Mouse (Mus musculus): ENCODE results near the gene Lrp1. TPM values are rescaled to one million over a fixed set of nuclear protein-coding genes. Genes with fewer than 3 reads are reported as not detected.
A peak's percentile ranks its signal among the peaks of the same experiment; 100 is the strongest.
"Not testable (repeated sequence)": the region's sequence is repeated elsewhere in the genome, so short reads cannot be mapped to it uniquely, and the experiment has no call there.

The Lrp1 gene
- 100 to 1,000 TPM; 277 to 285 TPM for total RNA-seq (2021)

DNA sequence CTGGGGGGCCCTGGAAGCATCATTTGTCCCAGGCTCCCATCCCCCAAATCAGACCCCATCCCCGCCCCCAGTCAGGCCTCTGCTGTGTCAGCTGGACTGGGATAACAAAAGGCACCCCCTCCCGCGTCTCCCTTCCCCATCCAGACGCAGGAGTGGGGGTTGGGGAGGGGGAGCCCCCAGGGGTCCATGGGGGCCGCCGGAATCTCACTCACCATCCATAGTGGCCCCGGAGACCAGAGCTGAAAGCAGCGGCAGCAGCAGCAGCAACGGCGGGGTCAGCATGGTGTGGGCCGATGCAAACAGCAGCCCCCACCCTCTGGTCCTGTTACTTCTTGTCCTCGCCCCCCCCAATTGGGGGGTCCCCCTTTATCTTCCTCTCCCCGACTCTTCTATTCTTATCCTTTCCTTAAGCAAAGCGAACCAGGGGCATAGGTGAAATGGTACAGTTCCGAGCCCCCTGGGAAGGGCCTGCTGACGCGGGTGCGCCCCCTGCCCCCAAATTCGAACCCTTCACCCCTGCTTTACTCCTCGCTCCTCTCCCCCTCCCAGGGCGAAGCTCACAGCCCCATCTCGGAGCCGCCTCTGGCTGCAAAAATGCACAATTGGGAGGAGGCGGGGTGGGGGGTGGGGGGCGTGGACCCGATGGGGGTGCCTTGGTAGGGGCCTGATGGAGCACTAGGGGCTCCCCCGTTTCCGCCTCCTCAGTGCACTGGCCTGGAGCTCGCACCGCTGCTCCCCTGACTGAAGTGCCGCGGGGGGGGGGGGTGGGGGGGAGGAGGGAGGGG, at the start of gene Lrp1:
Gene Lrp1, minus strand, starts transcription at position 743 of the 785 bp plus-strand sequence.
- intact Hi-C loops (cut with DNase I): loop anchor here (2.0 kb wide), 2 partner anchors 26 to 46 kb away; partner anchors contain the start of gene Nemp1
- DNase-seq (ENCODE audit: low spot score in 2 of 2): peak in 1 of 2 experiments; percentile 43

GRCm38 (mm10) chr10:127670185-127670584, 49.2 kb upstream of the Lrp1 start:
- intact Hi-C loops (cut with DNase I): no loop called here

DNA sequence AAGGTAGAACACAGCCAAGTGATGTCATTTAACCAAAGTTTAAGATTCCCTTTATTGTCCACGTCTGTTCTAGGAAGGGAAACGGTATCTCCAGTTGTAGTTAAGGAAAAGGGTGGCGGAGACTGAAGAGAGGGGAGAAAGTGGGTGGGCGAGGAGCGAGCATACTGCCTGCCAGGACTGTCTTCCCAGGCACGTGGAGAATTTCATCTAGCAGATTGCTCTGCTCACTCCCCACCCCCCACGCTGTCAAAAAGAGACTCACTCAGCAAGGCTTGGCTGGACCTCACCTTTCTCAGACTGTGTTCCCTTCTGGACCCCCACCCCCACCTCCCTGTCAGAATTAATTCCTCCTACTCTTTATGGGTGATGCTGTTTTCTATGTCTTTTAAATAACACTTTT, 48.2 kb upstream of the Lrp1 start:
- DNase-seq (ENCODE audit: low spot score in 2 of 2): peak; percentile 47 to 87
- intact Hi-C loops (cut with DNase I): loop anchor here (2.0 kb wide), 1 partner anchor 26 kb away; the partner anchor contains the start of gene Stat6

More at GRCm38 (mm10) chr10:127670185-127670584, 49.2 kb upstream of the Lrp1 start:
- no peak for DNase-seq (ENCODE audit: low spot score in 2 of 2)

- peak; percentile 81 to 89 for DNase-seq (ENCODE audit: low spot score in 2 of 2)
- intact Hi-C loops (cut with DNase I): loop anchor here (2.0 kb wide), 1 partner anchor 26 kb away; the partner anchor contains the start of gene Stat6
Measured at GRCm38 (mm10) chr10:127668093-127669050, 47.4 kb upstream of the Lrp1 start, which contains the start of gene Nab2. TSS of gene Nab2 (minus strand) at chr10:127668568.

GRCm38 (mm10) chr10:127667269-127668092, 46.5 kb upstream of the Lrp1 start:
- DNase-seq (ENCODE audit: low spot score in 2 of 2): peak; percentile 62 to 78
- intact Hi-C loops (cut with DNase I): loop anchor here (2.0 kb wide), 2 partner anchors 25 to 47 kb away; partner anchors contain the start of genes Lrp1 and Stat6

- intact Hi-C loops (cut with DNase I): loop anchor here (2.0 kb wide), 1 partner anchor 46 kb away; the partner anchor contains the start of gene Lrp1
- DNase-seq (ENCODE audit: low spot score in 2 of 2): peak; percentile 77 to 79
Measured at GRCm38 (mm10) chr10:127666501-127667268, 45.7 kb upstream of the Lrp1 start, which contains the start of gene Nemp1. TSS of gene Nemp1 (plus strand) at chr10:127666901.

GRCm38 (mm10) chr10:127665366-127666181, 44.6 kb upstream of the Lrp1 start:
- peak in 1 of 2 experiments; percentile 27 for DNase-seq (ENCODE audit: low spot score in 2 of 2)
- intact Hi-C loops (cut with DNase I): loop anchor here (2.0 kb wide), 1 partner anchor 45 kb away; the partner anchor contains the start of gene Lrp1

GRCm38 (mm10) chr10:127664891-127665290, 43.9 kb upstream of the Lrp1 start:
- intact Hi-C loops (cut with DNase I): no loop called here
- peak; percentile 19 to 48 for DNase-seq (ENCODE audit: low spot score in 2 of 2)

- intact Hi-C loops (cut with DNase I): no loop called here
- no peak for DNase-seq (ENCODE audit: low spot score in 2 of 2)
Measured at GRCm38 (mm10) chr10:127664166-127664565, 43.2 kb upstream of the Lrp1 start.

DNA sequence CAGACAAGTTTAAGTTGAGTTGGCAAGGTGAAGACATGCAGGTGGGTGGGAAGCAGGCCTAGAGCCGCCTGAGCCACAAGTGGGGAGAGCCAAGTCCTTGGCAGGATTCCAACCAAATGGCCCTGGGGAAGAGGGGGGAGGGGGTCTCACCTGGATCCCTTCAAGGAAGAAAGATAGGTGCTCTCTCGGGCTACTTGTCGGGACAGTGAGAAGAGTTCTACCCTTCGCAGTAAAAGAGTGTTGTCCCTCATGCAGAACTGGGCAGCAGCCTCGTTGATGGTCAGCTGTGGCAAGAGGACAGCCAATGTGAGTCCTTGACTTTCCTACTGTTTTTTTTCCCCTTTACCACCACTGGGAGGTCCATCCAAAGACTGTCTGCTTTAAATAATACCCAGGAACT, 42.6 kb upstream of the Lrp1 start:
- no peak for DNase-seq (ENCODE audit: low spot score in 2 of 2)
- intact Hi-C loops (cut with DNase I): no loop called here

DNA sequence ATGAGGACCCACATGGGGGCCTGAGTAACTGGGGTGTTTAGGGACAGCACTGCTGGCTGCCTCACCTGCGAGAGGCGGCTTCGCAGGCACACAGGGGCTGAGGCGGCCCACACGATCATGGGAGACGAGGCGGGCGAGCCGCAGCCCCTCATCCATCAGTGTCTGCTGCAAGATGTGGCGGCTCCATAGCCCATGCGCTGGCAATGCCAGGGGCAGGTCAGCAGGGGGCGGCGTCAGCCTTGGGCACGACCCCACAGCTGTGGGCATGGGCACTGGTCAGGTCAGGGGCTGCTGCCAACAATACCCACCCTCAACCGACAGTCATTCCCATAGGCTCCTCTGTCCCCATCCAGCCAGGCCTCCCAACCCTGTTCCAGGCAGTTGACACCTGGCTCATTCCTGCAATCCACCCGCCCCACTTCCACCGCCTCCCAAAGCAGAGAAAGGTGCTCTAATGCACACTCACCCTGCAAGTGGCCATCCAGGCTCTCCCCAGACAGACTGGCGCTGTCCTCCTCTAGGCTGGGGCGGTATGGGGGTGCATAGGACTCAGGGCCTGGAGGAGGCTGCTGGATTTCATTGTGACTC, 41.8 kb upstream of the Lrp1 start:
- DNase-seq (ENCODE audit: low spot score in 2 of 2): peak in 1 of 2 experiments; percentile 44
- intact Hi-C loops (cut with DNase I): no loop called here

GRCm38 (mm10) chr10:127661915-127662663, 41.1 kb upstream of the Lrp1 start:
- peak; percentile 54 to 77 for DNase-seq (ENCODE audit: low spot score in 2 of 2)
- intact Hi-C loops (cut with DNase I): no loop called here

- intact Hi-C loops (cut with DNase I): no loop called here
- no peak for DNase-seq (ENCODE audit: low spot score in 2 of 2)
Measured at GRCm38 (mm10) chr10:127661291-127661914, 40.5 kb upstream of the Lrp1 start.

GRCm38 (mm10) chr10:127659551-127659950, 38.6 kb upstream of the Lrp1 start:
- intact Hi-C loops (cut with DNase I): no loop called here
- DNase-seq (ENCODE audit: low spot score in 2 of 2): no peak

DNA sequence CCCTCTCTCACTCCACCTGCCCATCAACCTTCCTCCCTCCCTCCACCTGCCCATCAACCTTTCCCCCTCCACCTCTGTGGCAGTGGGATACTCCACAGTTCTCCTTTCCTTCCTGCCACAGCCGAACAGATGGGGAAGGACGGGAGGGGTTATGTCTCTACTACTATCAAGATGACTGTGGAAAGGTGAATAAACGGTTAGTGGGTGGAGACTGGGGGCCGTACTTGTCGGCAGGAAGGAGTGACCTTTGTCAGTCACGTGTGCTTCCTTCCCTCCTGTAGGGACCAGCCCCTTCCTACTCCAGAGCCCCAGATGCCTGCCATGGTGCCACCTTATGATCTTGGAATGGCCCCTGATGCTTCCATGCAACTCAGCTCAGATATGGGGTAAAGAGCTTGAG, 37.1 kb upstream of the Lrp1 start:
- intact Hi-C loops (cut with DNase I): no loop called here
- no peak for DNase-seq (ENCODE audit: low spot score in 2 of 2)

DNA sequence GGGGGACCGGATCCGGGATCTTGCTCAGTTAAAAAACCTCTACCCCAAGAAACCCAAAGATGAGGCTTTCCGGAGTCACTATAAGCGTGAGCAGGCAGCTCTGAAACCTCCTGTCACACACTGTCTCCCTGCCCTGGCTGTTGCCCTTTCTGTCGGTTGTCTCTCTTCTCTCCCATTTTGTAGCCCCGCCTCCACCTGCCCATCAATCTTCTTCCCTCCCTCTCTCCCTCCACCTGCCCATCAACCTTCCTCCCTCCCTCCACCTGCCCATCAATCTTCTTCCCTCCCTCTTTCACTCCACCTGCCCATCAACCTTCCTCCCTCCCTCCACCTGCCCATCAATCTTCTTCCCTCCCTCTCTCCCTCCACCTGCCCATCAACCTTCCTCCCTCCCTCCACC, 36.7 kb upstream of the Lrp1 start:
- intact Hi-C loops (cut with DNase I); DNase-seq (ENCODE audit: low spot score in 2 of 2): not testable (repeated sequence)

All from left cerebral cortex, postnatal 25 days (tissue).